Mouse (Mus musculus) limb, embryonic 14.5 days (tissue): ENCODE measurements around the gene Pdlim1. TPM values are rescaled to one million over a fixed set of nuclear protein-coding genes. Genes with fewer than 3 reads are reported as not detected.

Experiments
- ATAC-seq: fragments of 200-750 bp; cut with Nextera tagmentation; 2 replicates; pipeline ENCODE4 v1.8.0; 2017; ENCODE audit warnings: low read depth, moderate number of reproducible peaks, moderate TSS enrichment; ENCODE audit not compliant: low FRiP score
- DNase-seq: peaks from one replicate; pipeline ENCODE4 v3.0.0-alpha.2; 2015; ENCODE audit warnings: low spot score
- H3K27ac ChIP-seq: fragments of 300-500 bp; sonication (generic); replicated peaks from 2 replicates; pipeline ENCODE4 v1.5.1; 2014; ENCODE audit warnings: low read depth, mild to moderate bottlenecking, low read length, moderate library complexity, mixed read lengths
- H3K27me3 ChIP-seq: fragments of 300-500 bp; sonication (generic); 2 replicates; pipeline ENCODE4 v1.6.1; 2014; ENCODE audit warnings: low read length, mixed read lengths; ENCODE audit not compliant: control insufficient read depth, insufficient read depth
- H3K36me3 ChIP-seq: fragments of 300-500 bp; sonication (generic); 2 replicates; pipeline ENCODE4 v1.6.1; 2014; ENCODE audit warnings: mild to moderate bottlenecking, low read length, moderate library complexity, mixed read lengths; ENCODE audit not compliant: control insufficient read depth, insufficient read depth
- H3K4me1 ChIP-seq: fragments of 300-500 bp; sonication (generic); 2 replicates; pipeline ENCODE4 v1.6.1; 2014; ENCODE audit warnings: antibody characterized with exemption, low read length, mixed read lengths; ENCODE audit not compliant: control insufficient read depth, insufficient read depth
- H3K4me2 ChIP-seq: fragments of 300-500 bp; sonication (generic); replicated peaks from 2 replicates; pipeline ENCODE4 v1.6.1; 2014; ENCODE audit warnings: low read depth, mild to moderate bottlenecking, low read length, moderate library complexity; ENCODE audit not compliant: severe bottlenecking
- H3K4me3 ChIP-seq: fragments of 300-500 bp; sonication (generic); replicated peaks from 2 replicates; pipeline ENCODE4 v1.5.1; 2014; ENCODE audit warnings: low read length
- H3K9ac ChIP-seq: fragments of 300-500 bp; sonication (generic); 2 replicates; pipeline ENCODE4 v1.6.1; 2014; ENCODE audit warnings: mild to moderate bottlenecking, low read depth, low read length, moderate library complexity; ENCODE audit not compliant: severe bottlenecking
- H3K9me3 ChIP-seq: fragments of 300-500 bp; sonication (generic); 2 replicates; pipeline ENCODE4 v1.6.1; 2016; ENCODE audit warnings: low read length; ENCODE audit not compliant: control insufficient read depth
- POLR2A ChIP-seq: fragments of 200-500 bp; IDR thresholded peaks from 2 replicates; pipeline ENCODE4 v1.8.0; 2012; ENCODE audit warnings: inconsistent platforms, mild to moderate bottlenecking, moderate library complexity, borderline replicate concordance; ENCODE audit not compliant: insufficient read depth, insufficient read length; ENCODE audit errors: extremely low read depth
- WGBS: fragments of 180-500 bp; shearing (Covaris S2); extraction: QIAGEN DNeasy Blood & Tissue Kit; methylation state at CpG from one replicate; pipeline ENCODE4 v1.1.7; 2014; 5-methylcytosine and 5-hydroxymethylcytosine counted together
- polyA plus RNA-seq, 2 experiments: library from polyadenylated mRNA; depleted of rRNA in 1 of 2; stranded (reverse) in 1 of 2; unstranded in 1 of 2; fragments of >200 nt; fragmentation: Nextera tagmentation in 1 of 2; extraction: Ambion mirVana in 1 of 2; gene quantifications; 2 replicates each; pipeline versions ENCODE4 v1.2.1 to v1.2.3; 2012 to 2014

Pdlim1 gene
- polyA plus RNA-seq, 2 experiments: 85.3 to 175 TPM

DNA sequence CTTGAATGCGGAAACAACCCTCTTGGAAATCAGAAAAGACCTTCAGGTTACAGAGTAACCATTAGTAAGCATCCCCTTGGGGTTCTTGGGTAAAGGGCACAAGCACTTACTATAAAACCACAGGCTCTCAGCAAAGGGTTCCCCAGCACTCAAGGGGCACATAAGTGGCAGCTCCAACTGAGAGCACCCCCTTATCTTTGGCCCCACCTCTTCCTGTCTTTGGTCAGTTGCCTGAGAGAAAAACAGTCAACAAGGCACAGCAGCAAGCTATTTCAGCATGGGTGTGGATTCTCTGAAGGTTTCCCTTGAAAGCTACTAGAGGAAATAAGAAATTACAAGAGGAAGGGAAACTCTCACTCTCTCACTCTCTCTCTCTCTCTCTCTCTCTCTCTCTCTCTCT lies 4.3 kb downstream of the Pdlim1 start:
- Histone ChIP-seq H3K4me1 (no peaks in the 10 kb centered on the region), H3K9ac (no peak overlapping the region), H3K27me3 (peaks cover 18% of the 10 kb centered on the region; the same call in 1 of the 2 replicates), H3K36me3 (no peaks in the 10 kb centered on the region), H3K4me2 (no peak overlapping the region), H3K27ac (no peak overlapping the region), H3K9me3 (no peaks in the 10 kb centered on the region), H3K4me3 (no peak overlapping the region)
- DNase-seq (no peak), ATAC-seq (no peak)
- WGBS: 73% methylated on average over 1 of the region's 1 CpGs
- no peak for TF ChIP-seq POLR2A

DNA sequence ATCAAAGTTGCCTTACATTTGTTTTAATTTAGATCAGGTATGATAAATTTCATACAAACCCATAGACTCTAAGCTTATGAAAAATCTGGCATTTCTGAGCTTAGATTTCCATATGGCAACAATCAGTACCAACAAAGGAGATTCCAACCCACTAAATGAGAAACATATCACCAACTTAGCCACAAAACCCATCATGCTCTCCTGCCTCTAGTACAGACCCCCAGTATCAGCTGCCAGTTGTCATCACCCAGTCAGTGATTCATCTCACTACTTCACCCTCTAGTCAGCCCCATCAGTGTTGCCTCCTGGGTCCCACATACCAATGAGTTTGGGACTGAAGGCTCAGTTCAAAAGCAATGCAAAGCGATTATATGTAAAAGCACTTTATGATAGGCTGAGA lies 12.2 kb downstream of the Pdlim1 start:
- ATAC-seq: no peak
- Histone ChIP-seq H3K4me1 (no peaks in the 10 kb centered on the region; the same call in 1 of the 2 replicates), H3K9me3 (0 out of 2 replicates have a peak, but pooled peaks cover 3% of the 10 kb centered on the region), H3K4me3 (no peak overlapping the region), H3K4me2 (no peak overlapping the region), H3K27me3 (no peaks in the 10 kb centered on the region), H3K27ac (no peak overlapping the region), H3K36me3 (no peaks in the 10 kb centered on the region), H3K9ac (no peak overlapping the region)
- DNase-seq: no peak
- TF ChIP-seq POLR2A: no peak
- 74% methylated on average over 1 of the region's 1 CpGs for WGBS

DNA sequence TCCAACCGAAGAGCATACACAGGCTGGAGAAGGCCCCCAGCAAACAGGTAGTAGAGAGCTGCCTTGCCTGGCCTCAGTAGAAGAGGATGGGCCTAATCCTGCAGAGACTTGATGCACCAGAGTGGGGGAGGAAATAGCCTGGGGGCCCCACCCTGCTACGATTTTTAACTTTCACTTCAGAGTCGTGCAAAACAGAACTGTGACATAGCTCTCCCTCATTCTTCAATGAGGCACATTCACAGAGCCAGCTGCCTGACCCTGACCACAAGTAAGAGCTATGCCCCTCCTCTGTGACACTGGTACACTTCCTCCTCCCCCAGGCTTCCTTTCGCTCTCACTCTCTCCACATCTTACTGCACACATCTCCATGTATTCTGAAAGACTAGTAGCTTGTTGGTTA lies 14.2 kb downstream of the Pdlim1 start:
- no peak for TF ChIP-seq POLR2A
- H3K4me2 ChIP-seq: no peak overlapping the region
- H3K27me3 ChIP-seq: no peaks in the 10 kb centered on the region
- H3K4me1 ChIP-seq: no peaks in the 10 kb centered on the region; the same call in 1 of the 2 replicates
- no peak overlapping the region for H3K27ac ChIP-seq
- no peaks in the 10 kb centered on the region for H3K36me3 ChIP-seq
- ATAC-seq (no peak), DNase-seq (no peak)
- H3K9me3 ChIP-seq: 0 out of 2 replicates have a peak, but pooled peaks cover 3% of the 10 kb centered on the region
- WGBS: 54% methylated on average over 4 of the region's 4 CpGs
- no peak overlapping the region for H3K9ac ChIP-seq
- H3K4me3 ChIP-seq: no peak overlapping the region

DNA sequence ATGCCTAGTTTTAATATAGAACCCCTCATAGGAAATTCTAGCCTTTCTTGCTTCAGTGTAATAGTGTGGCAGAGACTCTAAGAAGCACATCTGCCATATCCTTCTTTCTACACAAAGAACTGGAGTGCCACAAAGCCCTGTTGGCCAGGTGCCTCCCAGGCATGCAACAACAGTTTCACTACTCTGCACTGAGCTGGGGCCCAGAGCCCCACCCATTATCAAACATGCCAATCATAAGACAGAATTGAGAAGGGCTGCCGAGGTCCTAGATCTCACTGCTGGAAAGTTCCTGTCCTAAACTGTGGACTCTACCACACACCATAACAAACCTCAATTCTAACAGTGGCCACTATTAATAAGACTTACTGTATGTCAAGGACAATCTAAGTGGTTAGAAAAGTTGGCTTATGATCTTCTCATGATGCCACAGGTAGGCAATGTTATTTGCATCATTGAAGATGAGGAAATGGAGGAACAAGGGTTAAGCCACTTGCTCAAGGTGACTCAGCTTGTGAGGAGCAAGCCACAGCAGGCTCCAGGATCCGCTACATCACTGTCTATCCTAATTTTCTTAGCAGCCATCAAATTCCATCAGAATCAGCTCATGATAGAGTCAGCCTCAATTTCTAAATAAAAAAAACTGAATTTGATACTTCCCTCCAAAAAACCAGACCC lies 15.1 kb downstream of the Pdlim1 start:
- Histone ChIP-seq H3K36me3 (no peaks in the 10 kb centered on the region), H3K9ac (no peak overlapping the region), H3K4me1 (no peaks in the 10 kb centered on the region; the same call in 1 of the 2 replicates), H3K4me2 (no peak overlapping the region), H3K27me3 (no peaks in the 10 kb centered on the region), H3K9me3 (no peaks in the 10 kb centered on the region), H3K27ac (no peak overlapping the region), H3K4me3 (no peak overlapping the region)
- DNase-seq: no peak
- ATAC-seq: no peak
- WGBS: 73% methylated on average over 2 of the region's 2 CpGs
- TF ChIP-seq POLR2A: no peak

DNA sequence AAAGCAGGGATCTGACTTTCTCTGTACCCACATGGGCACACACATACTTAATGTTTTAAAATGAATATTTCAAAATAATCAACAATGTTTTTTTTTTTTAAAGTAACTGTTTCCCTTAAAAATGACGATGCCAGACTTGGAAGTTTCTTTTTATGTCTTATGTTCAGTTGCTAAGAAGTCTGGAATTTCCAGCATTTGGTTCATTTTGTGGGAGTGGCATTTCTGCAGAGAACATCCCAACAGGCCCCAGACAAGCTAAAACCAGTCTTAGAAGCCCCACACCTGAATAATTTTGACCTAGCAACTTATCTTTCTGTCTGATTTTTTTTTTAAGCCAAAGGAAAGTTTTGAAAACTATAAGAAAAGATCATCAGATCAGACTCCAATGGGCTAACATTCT lies 16.1 kb downstream of the Pdlim1 start:
- Histone ChIP-seq H3K36me3 (no peaks in the 10 kb centered on the region), H3K9ac (no peak overlapping the region), H3K4me3 (no peak overlapping the region), H3K9me3 (no peaks in the 10 kb centered on the region), H3K4me2 (no peak overlapping the region), H3K27me3 (no peaks in the 10 kb centered on the region), H3K4me1 (no peaks in the 10 kb centered on the region; the same call in 1 of the 2 replicates), H3K27ac (no peak overlapping the region)
- DNase-seq (no peak), ATAC-seq (no peak)
- no peak for TF ChIP-seq POLR2A
- WGBS: 52% methylated on average over 1 of the region's 1 CpGs

DNA sequence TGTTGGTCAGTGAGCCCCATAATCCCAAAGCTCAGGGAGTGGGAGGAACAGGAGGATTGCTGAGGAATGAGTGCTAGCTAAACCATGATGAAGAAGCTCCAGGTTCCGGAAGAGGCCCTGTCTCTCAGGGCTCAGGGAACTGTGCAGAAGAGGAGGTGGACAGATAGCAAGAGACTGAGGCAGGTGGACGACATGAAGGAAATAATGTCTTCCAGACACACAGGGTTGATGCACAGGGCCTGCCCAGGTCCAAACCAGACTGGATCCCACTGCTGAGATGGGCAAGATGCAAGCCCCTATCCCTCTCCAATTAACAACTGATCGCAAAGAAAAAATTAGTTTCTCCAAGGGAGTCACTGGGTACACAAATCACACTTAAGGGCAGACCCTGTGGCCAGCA lies 16.9 kb downstream of the Pdlim1 start:
- no peak for DNase-seq
- TF ChIP-seq POLR2A: no peak
- Histone ChIP-seq H3K36me3 (no peaks in the 10 kb centered on the region), H3K27me3 (no peaks in the 10 kb centered on the region), H3K4me2 (no peak overlapping the region), H3K4me1 (no peaks in the 10 kb centered on the region), H3K27ac (no peak overlapping the region), H3K4me3 (no peak overlapping the region), H3K9ac (no peak overlapping the region), H3K9me3 (no peaks in the 10 kb centered on the region)
- no peak for ATAC-seq
- 74% methylated on average over 3 of the region's 3 CpGs for WGBS
